Mouse (Mus musculus) ovary, adult 2 months (tissue): ENCODE results near the gene Olfr800. TPM values are rescaled to one million over a fixed set of nuclear protein-coding genes. Genes with fewer than 3 reads are reported as not detected.

Source experiments
- polyA plus RNA-seq: library from polyadenylated mRNA; depleted of rRNA; stranded (reverse); fragments of >200 nt; gene quantifications from 2 replicates; pipeline ENCODE4 v1.2.3, GENCODE M21; 2012; rRNA removed

Gene Olfr800
- not detected in 2 replicates for polyA plus RNA-seq

GRCm38 (mm10) chr10:129657394-129657793 is at the start of gene Olfr800:
Gene Olfr800 (plus strand): TSS chr10:129657694.

GRCm38 (mm10) chr10:129612470-129612869 is 45.0 kb upstream of the Olfr800 start, which contains the start of gene Olfr796:
Gene Olfr796 (minus strand): TSS chr10:129612570.

GRCm38 (mm10) chr10:129627834-129628233 is 29.7 kb upstream of the Olfr800 start, which contains the start of gene Olfr798:
Gene Olfr798 (minus strand): TSS chr10:129627934.

GRCm38 (mm10) chr10:129637184-129637583 is 20.3 kb upstream of the Olfr800 start, which contains the start of gene Olfr799:
Gene Olfr799 (plus strand): TSS chr10:129637484.

GRCm38 (mm10) chr10:129673765-129674164 is 16.3 kb downstream of the Olfr800 start, which contains the start of gene Olfr801:
Gene Olfr801 (minus strand): TSS chr10:129673865.

GRCm38 (mm10) chr10:129688069-129688468 is 30.6 kb downstream of the Olfr800 start, which contains the start of gene Olfr802:
Gene Olfr802 (minus strand): TSS chr10:129688169.

GRCm38 (mm10) chr10:129694186-129694585 is 36.7 kb downstream of the Olfr800 start, which contains the start of gene Olfr803:
Gene Olfr803 (minus strand): TSS chr10:129694286.

GRCm38 (mm10) chr10:129702910-129703309 is 45.4 kb downstream of the Olfr800 start, which contains the start of gene Olfr804:
Gene Olfr804 (plus strand): TSS chr10:129703210.

Other genes with a start within 250 kb of the Olfr800 start
- not detected in 2 replicates for gene Olfr786, start 230.4 kb upstream of the Olfr800 start, polyA plus RNA-seq
- gene Olfr787, start 195.8 kb upstream of the Olfr800 start, polyA plus RNA-seq: not detected in 2 replicates
- gene Olfr788, start 186.7 kb upstream of the Olfr800 start, polyA plus RNA-seq: not detected in 2 replicates
- gene Olfr789, start 172.9 kb upstream of the Olfr800 start, polyA plus RNA-seq: not detected in 2 replicates
- gene Olfr790, start 159.2 kb upstream of the Olfr800 start, polyA plus RNA-seq: not detected in 2 replicates
- gene Olfr791, start 135.9 kb upstream of the Olfr800 start, polyA plus RNA-seq: not detected in 2 replicates
- not detected in 2 replicates for gene Olfr792, start 118.5 kb upstream of the Olfr800 start, polyA plus RNA-seq
- gene Olfr794, start 90.0 kb upstream of the Olfr800 start, polyA plus RNA-seq: not detected in 2 replicates
- gene Olfr796, start 45.1 kb upstream of the Olfr800 start, polyA plus RNA-seq: not detected in 2 replicates
- gene Olfr798, start 29.8 kb upstream of the Olfr800 start, polyA plus RNA-seq: not detected in 2 replicates
- gene Olfr799, start 20.2 kb upstream of the Olfr800 start, polyA plus RNA-seq: not detected in 2 replicates
- not detected in 2 replicates for gene Olfr801, start 16.2 kb downstream of the Olfr800 start, polyA plus RNA-seq
- gene Olfr802, start 30.5 kb downstream of the Olfr800 start, polyA plus RNA-seq: not detected in 2 replicates
- gene Olfr803, start 36.6 kb downstream of the Olfr800 start, polyA plus RNA-seq: not detected in 2 replicates
- not detected in 2 replicates for gene Olfr804, start 45.5 kb downstream of the Olfr800 start, polyA plus RNA-seq
- not detected in 2 replicates for gene Olfr805, start 71.7 kb downstream of the Olfr800 start, polyA plus RNA-seq
- gene Olfr806, start 84.2 kb downstream of the Olfr800 start, polyA plus RNA-seq: not detected in 2 replicates
- not detected in 2 replicates for gene Olfr807, start 100.1 kb downstream of the Olfr800 start, polyA plus RNA-seq
- not detected in 2 replicates for gene Olfr808, start 107.8 kb downstream of the Olfr800 start, polyA plus RNA-seq
- not detected in 2 replicates for gene Olfr809, start 116.9 kb downstream of the Olfr800 start, polyA plus RNA-seq
- 0.09 and 0.32 TPM in 2 replicates for gene Olfr810, start 137.2 kb downstream of the Olfr800 start, polyA plus RNA-seq
- gene Olfr811, start 146.7 kb downstream of the Olfr800 start, polyA plus RNA-seq: not detected in 2 replicates
- gene Olfr812, start 188.4 kb downstream of the Olfr800 start, polyA plus RNA-seq: not detected in 2 replicates
- not detected in 2 replicates for gene Olfr813, start 197.7 kb downstream of the Olfr800 start, polyA plus RNA-seq
- not detected in 2 replicates for gene Olfr814, start 222.2 kb downstream of the Olfr800 start, polyA plus RNA-seq
- not detected in 2 replicates for gene Olfr815, start 248.2 kb downstream of the Olfr800 start, polyA plus RNA-seq